ENCODE assay signal across 29 mouse cellular contexts in the genomic region with DNA sequence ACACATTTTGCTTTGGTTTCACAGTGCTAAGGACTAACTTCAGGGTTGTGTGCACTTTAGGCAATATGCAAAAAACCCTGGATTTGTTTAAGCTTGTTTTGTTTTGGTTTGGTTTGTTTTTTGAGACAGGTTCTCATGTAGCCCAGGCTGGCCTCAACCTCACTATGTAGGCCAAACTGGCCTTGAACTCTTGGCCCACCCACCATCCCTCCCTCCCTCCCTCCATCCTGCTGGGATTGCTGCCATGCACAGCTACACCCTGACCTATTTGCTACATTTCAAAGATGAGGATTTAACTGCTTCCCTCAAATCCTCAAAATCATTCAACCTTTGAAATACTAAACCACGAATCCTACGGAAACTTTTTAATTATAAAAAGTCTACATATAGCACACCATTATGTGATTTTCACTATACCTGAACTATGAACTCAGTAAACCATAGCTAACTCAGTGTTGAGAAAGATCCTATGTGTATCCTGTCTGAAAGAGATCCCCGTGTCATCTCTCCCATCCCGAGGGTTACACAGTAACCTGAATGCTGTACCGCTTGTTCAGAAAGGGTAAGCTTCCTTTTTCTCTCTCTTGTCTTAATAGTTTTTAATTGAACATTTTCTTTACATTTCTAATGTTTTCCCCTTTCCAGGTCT. TPM values are rescaled to one million over a fixed set of nuclear protein-coding genes. Genes with fewer than 3 reads are reported as not detected.
DNase-seq lines count a peak whose midpoint lies in the region; ATAC-seq and TF ChIP-seq lines count a peak whose summit lies in the region.
"Had no signal": no experiment of that assay in that cellular context is flagged by ENCODE, and none has a peak within 500 bp of the region (broad histone marks: within the 10 kb centered on the region; RNA-seq: fewer than 3 reads in every experiment).

No protein-coding gene starts in this region.

- no peaks in the 10 kb centered on the region for H3K79me2 ChIP-seq in heart, adult 2 months (replicated peaks; ENCODE audit: control insufficient read depth, insufficient read depth, low read length)
- H3K79me2 ChIP-seq in macrophage (ENCODE audit: inconsistent target): peaks cover 9% of the 10 kb centered on the region; the same call in 1 of the 2 replicates

- intact Hi-C loops in heart, adult 2 months (cut with DNase I): no loop called here

- no peak for ATAC-seq in midbrain, embryonic 11.5 days (ENCODE audit: low FRiP score)
- ATAC-seq in midbrain, embryonic 15.5 days (replicated peaks): no peak
- peak; percentile 63; the same call in 1 of the 2 replicates for ATAC-seq in liver, embryonic 15.5 days (ENCODE audit: insufficient read depth)
- ATAC-seq in lung, postnatal 0 days: no peak
- ATAC-seq: activated CD4-positive, CD25-positive, alpha-beta regulatory T cell, adult 4 months; forebrain, postnatal 0 days had no signal

- no peaks in the 10 kb centered on the region for H3K27me3 ChIP-seq in heart, adult 2 months (ENCODE audit: control insufficient read depth, insufficient read depth, low read length)
- H3K27me3 ChIP-seq in midbrain, embryonic 11.5 days (ENCODE audit: control insufficient read depth, insufficient read depth, low read length): no peaks in the 10 kb centered on the region
- no peaks in the 10 kb centered on the region for H3K27me3 ChIP-seq in midbrain, embryonic 15.5 days (replicated peaks)
- no peaks in the 10 kb centered on the region for H3K27me3 ChIP-seq in liver, embryonic 15.5 days
- H3K27me3 ChIP-seq in lung, postnatal 0 days (replicated peaks; ENCODE audit: insufficient read depth, low read length): no peaks in the 10 kb centered on the region
- H3K27me3 ChIP-seq: embryonic facial prominence, embryonic 13.5 days; forebrain, embryonic 12.5 days; heart, embryonic 13.5 days had no signal

- H3K36me3 ChIP-seq in heart, adult 2 months (ENCODE audit: control insufficient read depth, insufficient read depth, low read length): no peaks in the 10 kb centered on the region; the same call in 1 of the 2 replicates
- H3K36me3 ChIP-seq in midbrain, embryonic 11.5 days (ENCODE audit: control insufficient read depth, insufficient read depth, low read length): peaks cover 11% of the 10 kb centered on the region; the same call in 1 of the 2 replicates
- H3K36me3 ChIP-seq in midbrain, embryonic 15.5 days (replicated peaks): peaks cover 25% of the 10 kb centered on the region
- peaks cover 52% of the 10 kb centered on the region for H3K36me3 ChIP-seq in liver, embryonic 15.5 days (replicated peaks)
- H3K36me3 ChIP-seq in macrophage (ENCODE audit: inconsistent target): peaks cover 31% of the 10 kb centered on the region; the same call in 1 of the 2 replicates
- H3K36me3 ChIP-seq in lung, postnatal 0 days (ENCODE audit: insufficient read depth, low read length): peaks cover 23% of the 10 kb centered on the region

- TF ChIP-seq EP300 in heart, adult 2 months (IDR thresholded peaks at IDR 0.05; ENCODE audit: insufficient read depth, low read depth, low read length): no peak
- TF ChIP-seq EP300 in lung, postnatal 0 days (IDR thresholded peaks at IDR 0.05): no peak

- no peak overlapping the region for H3K4me2 ChIP-seq in midbrain, embryonic 11.5 days
- no peak overlapping the region for H3K4me2 ChIP-seq in midbrain, embryonic 15.5 days
- H3K4me2 ChIP-seq in liver, embryonic 15.5 days: no peak overlapping the region
- H3K4me2 ChIP-seq in lung, postnatal 0 days (replicated peaks; ENCODE audit: low read depth, low read length): no peak overlapping the region
- H3K4me2 ChIP-seq: embryonic facial prominence, embryonic 13.5 days; forebrain, embryonic 12.5 days; heart, embryonic 13.5 days; hindbrain, embryonic 14.5 days had no signal

- 92% methylated on average over 5 of the region's 5 CpGs for WGBS in heart, adult 2 months
- 95% methylated on average over 5 of the region's 5 CpGs for whole genome bisulfite sequencing in midbrain, embryonic 11.5 days
- WGBS in midbrain, embryonic 15.5 days: 93% methylated on average over 5 of the region's 5 CpGs
- 82% methylated on average over 5 of the region's 5 CpGs for WGBS in liver, embryonic 15.5 days (ENCODE audit: insufficient replicate concordance)
- WGBS in macrophage (ENCODE audit: missing documents): 96% methylated on average over 5 of the region's 5 CpGs
- WGBS in lung, postnatal 0 days: 92% methylated on average over 5 of the region's 5 CpGs

- H3K9me3 ChIP-seq in midbrain, embryonic 11.5 days (ENCODE audit: control insufficient read depth, low read length): no peaks in the 10 kb centered on the region
- no peaks in the 10 kb centered on the region for H3K9me3 ChIP-seq in midbrain, embryonic 15.5 days
- H3K9me3 ChIP-seq in liver, embryonic 15.5 days (replicated peaks): no peaks in the 10 kb centered on the region
- no peaks in the 10 kb centered on the region for H3K9me3 ChIP-seq in lung, postnatal 0 days (ENCODE audit: low read length)
- H3K9me3 ChIP-seq: embryonic facial prominence, embryonic 10.5 days; embryonic facial prominence, embryonic 13.5 days; forebrain, embryonic 12.5 days; heart, embryonic 10.5 days; heart, embryonic 13.5 days had no signal

- TF ChIP-seq POLR2A in heart, adult 2 months (IDR thresholded peaks at IDR 0.05; ENCODE audit: insufficient read depth, low read depth, low read length): no peak

- peak; percentile 22 for DNase-seq in heart, adult 11 months
- DNase-seq in heart, adult 2 months: no peak
- peak; percentile 79 for DNase-seq in midbrain, embryonic 11.5 days (ENCODE audit: low spot score, missing footprints)
- no peak for DNase-seq in right cerebral cortex, adult 18-20 months
- no peak for DNase-seq in lung, postnatal 0 days (ENCODE audit: low spot score)
- DNase-seq: adrenal gland, postnatal 10 days; adrenal gland, postnatal 36 days; cerebellum, adult 11 months; cerebellum, adult 2 months; cerebellum, adult 9-11 months; cerebellum, postnatal 25 days; embryo, embryonic 11 days; forebrain, postnatal 0 days; gastrocnemius, adult 2 months; gastrocnemius, postnatal 14 days; heart, postnatal 14 days; heart, postnatal 4 days had no signal

- no peak overlapping the region for H3K9ac ChIP-seq in heart, adult 2 months (ENCODE audit: low read depth, low read length)
- H3K9ac ChIP-seq in midbrain, embryonic 11.5 days (ENCODE audit: low read length): no peak overlapping the region
- H3K9ac ChIP-seq in midbrain, embryonic 15.5 days: no peak overlapping the region
- H3K9ac ChIP-seq in liver, embryonic 15.5 days: no peak overlapping the region
- no peak overlapping the region for H3K9ac ChIP-seq in lung, postnatal 0 days (replicated peaks; ENCODE audit: low read depth)
- H3K9ac ChIP-seq: embryonic facial prominence, embryonic 13.5 days; forebrain, embryonic 12.5 days; forebrain, postnatal 0 days; heart, embryonic 13.5 days; hindbrain, embryonic 14.5 days had no signal

- no peak overlapping the region for H3K4me3 ChIP-seq in heart, adult 2 months
- H3K4me3 ChIP-seq in midbrain, embryonic 11.5 days (ENCODE audit: low read depth, low read length): no peak overlapping the region
- no peak overlapping the region for H3K4me3 ChIP-seq in midbrain, embryonic 15.5 days
- H3K4me3 ChIP-seq in liver, embryonic 15.5 days (replicated peaks): no peak overlapping the region
- H3K4me3 ChIP-seq in macrophage (ENCODE audit: inconsistent target): no peak overlapping the region
- no peak overlapping the region for H3K4me3 ChIP-seq in lung, postnatal 0 days (ENCODE audit: low read depth, low read length)
- H3K4me3 ChIP-seq: embryonic facial prominence, embryonic 10.5 days; embryonic facial prominence, embryonic 13.5 days; erythroblast, embryonic 14.5 days; forebrain, embryonic 12.5 days; gastrocnemius, adult 2 months; heart, embryonic 10.5 days; heart, embryonic 13.5 days had no signal

- H3K4me1 ChIP-seq in heart, adult 2 months (ENCODE audit: control insufficient read depth, insufficient read depth, low read length): no peaks in the 10 kb centered on the region; the same call in 1 of the 2 replicates
- no peaks in the 10 kb centered on the region for H3K4me1 ChIP-seq in midbrain, embryonic 11.5 days (ENCODE audit: control insufficient read depth, insufficient read depth, low read length)
- H3K4me1 ChIP-seq in midbrain, embryonic 15.5 days: no peaks in the 10 kb centered on the region
- peaks cover 17% of the 10 kb centered on the region for H3K4me1 ChIP-seq in liver, embryonic 15.5 days (replicated peaks)
- no peaks in the 10 kb centered on the region for H3K4me1 ChIP-seq in lung, postnatal 0 days (ENCODE audit: insufficient read depth, low read depth, low read length)
- H3K4me1 ChIP-seq: embryonic facial prominence, embryonic 10.5 days; embryonic facial prominence, embryonic 13.5 days; forebrain, embryonic 12.5 days; heart, embryonic 10.5 days; heart, embryonic 13.5 days had no signal

- TF ChIP-seq CTCF in heart, adult 2 months (IDR thresholded peaks at IDR 0.05): no peak
- no peak for TF ChIP-seq CTCF in lung, postnatal 0 days (IDR thresholded peaks at IDR 0.05)

- no peak overlapping the region for H3K27ac ChIP-seq in heart, adult 2 months
- H3K27ac ChIP-seq in midbrain, embryonic 11.5 days (ENCODE audit: low read depth, low read length): no peak overlapping the region
- H3K27ac ChIP-seq in midbrain, embryonic 15.5 days: no peak overlapping the region
- peak overlapping the region; percentile 62 for H3K27ac ChIP-seq in liver, embryonic 15.5 days (replicated peaks)
- 0 out of 2 replicates have a peak overlapping the region, but pooled peaks have one; percentile 21 for H3K27ac ChIP-seq in macrophage
- H3K27ac ChIP-seq in lung, postnatal 0 days (ENCODE audit: low read length): no peak overlapping the region
- H3K27ac ChIP-seq: embryonic facial prominence, embryonic 10.5 days; embryonic facial prominence, embryonic 13.5 days; forebrain, embryonic 12.5 days; gastrocnemius, adult 2 months; heart, embryonic 10.5 days; heart, embryonic 13.5 days; hindbrain, embryonic 14.5 days had no signal

RNA-seq across cellular contexts. Expression of gene Nudt5, which starts 19.4 kb away (rescaled TPM):
- total RNA-seq in heart, adult 2 months (2021): 10 to 100 TPM; 12.4 to 12.8 TPM
- polyA plus RNA-seq in heart, adult 2 months (2012; rRNA removed): 4.3 and 7.5 TPM in 2 replicates
- polyA plus RNA-seq in midbrain, embryonic 11.5 days (2014; fragmentation: Nextera tagmentation; extraction: Ambion mirVana): 89.7 and 95.4 TPM in 2 replicates
- 21.2 and 22.0 TPM in 2 replicates for polyA plus RNA-seq in midbrain, embryonic 15.5 days (2015; fragmentation: Nextera tagmentation; extraction: Ambion mirVana)
- 41.1 and 47.0 TPM in 2 replicates for polyA plus RNA-seq in liver, embryonic 15.5 days (2015; fragmentation: Nextera tagmentation; extraction: Ambion mirVana)
- 10 to 100 TPM in 15 of 26 experiments, 1 to 10 TPM in 11; 1.7 to 37.9 (median 12.4) TPM for total RNA-seq in macrophage (2018; cell fraction: chromatin; rRNA removed)
- total RNA-seq in macrophage (2018; cell fraction: cytosol; rRNA removed): 10 to 100 TPM; 11.0 to 23.7 (median 16.6) TPM
- total RNA-seq in macrophage (2018; cell fraction: nucleus; rRNA removed): 10 to 100 TPM in 14 of 26 experiments, 1 to 10 TPM in 12; 3.5 to 34.3 (median 10.7) TPM
- polyA plus RNA-seq in macrophage (2018): 10.6 to 29.8 TPM (median 12.1 TPM) in 3 replicates
- polyA plus RNA-seq in lung, postnatal 0 days (2015; fragmentation: Nextera tagmentation; extraction: Ambion mirVana): 18.5 and 24.7 TPM in 2 replicates

RNA-seq across cellular contexts. Expression of gene Cdc123, which starts 19.6 kb away (rescaled TPM):
- total RNA-seq in heart, adult 2 months (2021): 10 to 100 TPM; 79.3 to 86.8 TPM
- polyA plus RNA-seq in heart, adult 2 months (2012; rRNA removed): 48.2 and 74.2 TPM in 2 replicates
- polyA plus RNA-seq in midbrain, embryonic 11.5 days (2014; fragmentation: Nextera tagmentation; extraction: Ambion mirVana): 287 and 341 TPM in 2 replicates
- 289 and 293 TPM in 2 replicates for polyA plus RNA-seq in midbrain, embryonic 15.5 days (2015; fragmentation: Nextera tagmentation; extraction: Ambion mirVana)
- polyA plus RNA-seq in liver, embryonic 15.5 days (2015; fragmentation: Nextera tagmentation; extraction: Ambion mirVana): 130 and 139 TPM in 2 replicates
- total RNA-seq in macrophage (2018; cell fraction: chromatin; rRNA removed): 100 to 1,000 TPM in 12 of 26 experiments, 10 to 100 TPM in 14; 20.8 to 156 (median 87.9) TPM
- 100 to 1,000 TPM in 1 of 26 experiments, 10 to 100 TPM in 25; 51.2 to 100 (median 72.8) TPM for total RNA-seq in macrophage (2018; cell fraction: cytosol; rRNA removed)
- total RNA-seq in macrophage (2018; cell fraction: nucleus; rRNA removed): 100 to 1,000 TPM in 1 of 26 experiments, 10 to 100 TPM in 25; 28.8 to 107 (median 67.8) TPM
- polyA plus RNA-seq in macrophage (2018): 56.0 to 70.6 TPM (median 63.8 TPM) in 3 replicates
- polyA plus RNA-seq in lung, postnatal 0 days (2015; fragmentation: Nextera tagmentation; extraction: Ambion mirVana): 147 and 163 TPM in 2 replicates

RNA-seq across cellular contexts. Expression of gene Gm13199, which starts 37.3 kb away (rescaled TPM):
- total RNA-seq in heart, adult 2 months (2021): not detected
- polyA plus RNA-seq in heart, adult 2 months (2012; rRNA removed): not detected in 2 replicates
- polyA plus RNA-seq in midbrain, embryonic 11.5 days (2014; fragmentation: Nextera tagmentation; extraction: Ambion mirVana): 2.2 and 2.5 TPM in 2 replicates
- 1.1 and 1.4 TPM in 2 replicates for polyA plus RNA-seq in midbrain, embryonic 15.5 days (2015; fragmentation: Nextera tagmentation; extraction: Ambion mirVana)
- polyA plus RNA-seq in liver, embryonic 15.5 days (2015; fragmentation: Nextera tagmentation; extraction: Ambion mirVana): 0.45 and 0.50 TPM in 2 replicates
- total RNA-seq in macrophage (2018; cell fraction: chromatin; rRNA removed): 1 to 10 TPM in 3 of 26 experiments, not detected in 23; 1.3 to 2.7 (median 1.5) TPM
- total RNA-seq in macrophage (2018; cell fraction: cytosol; rRNA removed): under 1 TPM in 2 of 26 experiments, not detected in 24; 0.24 to 0.26 TPM
- total RNA-seq in macrophage (2018; cell fraction: nucleus; rRNA removed): 1 to 10 TPM in 4 of 26 experiments, not detected in 22; 1.1 to 2.3 (median 1.7) TPM
- polyA plus RNA-seq in macrophage (2018): 0.38 to 0.52 TPM in 2 of 3 replicates, not detected in the other
- polyA plus RNA-seq in lung, postnatal 0 days (2015; fragmentation: Nextera tagmentation; extraction: Ambion mirVana): 0.33 and 0.58 TPM in 2 replicates
- total RNA-seq: gastrocnemius, adult 2 months; heart, adult 18-20 months; heart, postnatal 14 days had no signal
- polyA plus RNA-seq: erythroblast, embryonic 14.5 days had no signal

Comparison
In these comparisons a context has a peak if more than half of its experiments do, and no peak if none do; other contexts are left out.
1. DNase-seq: peak in heart, adult 11 months (single experiment) and midbrain, embryonic 11.5 days (single experiment); none in heart, adult 2 months (0 of 2), right cerebral cortex, adult 18-20 months (single experiment) and lung, postnatal 0 days (single experiment).
2. H3K27ac ChIP-seq: peak in liver, embryonic 15.5 days (single experiment) and macrophage (single experiment); none in heart, adult 2 months (single experiment), midbrain, embryonic 11.5 days (single experiment), midbrain, embryonic 15.5 days (single experiment) and lung, postnatal 0 days (single experiment).